8 mouse cellular contexts compared by ENCODE assay signal in genomic region chr19:4000119-4000900, GRCm38 (mm10). TPM values are rescaled to one million over a fixed set of nuclear protein-coding genes. Genes with fewer than 3 reads are reported as not detected.
DNase-seq lines count a peak whose midpoint lies in the region; ATAC-seq and TF ChIP-seq lines count a peak whose summit lies in the region.

Gene Nudt8 (plus strand): TSS chr19:4000580.
Gene Gm49405 (plus strand): TSS chr19:4000626.

- TF ChIP-seq CTCF in cortical plate, adult 2 months (IDR thresholded peaks at IDR 0.05; ENCODE audit: extremely low read depth, insufficient read depth, low read length) = peak; percentile 75

- peak; percentile 90 for ATAC-seq in activated CD4-positive, CD25-positive, alpha-beta regulatory T cell, adult 4 months

- peak within 1 kb of the TSS; percentile 88 for H3K27ac ChIP-seq in cortical plate, adult 2 months (ENCODE audit: insufficient read depth, low read length)

- H3K4me1 ChIP-seq in cortical plate, adult 2 months (ENCODE audit: control insufficient read depth, insufficient read depth, low read length) = no peaks in the 10 kb centered on the region
- peaks cover 67% of the 10 kb centered on the region for H3K4me1 ChIP-seq in megakaryocyte, embryonic 14.5 days

- H3K36me3 ChIP-seq in megakaryocyte, embryonic 14.5 days (replicated peaks; ENCODE audit: low read length) = peaks cover 25% of the 10 kb centered on the region

- H3K27me3 ChIP-seq in megakaryocyte, embryonic 14.5 days (replicated peaks) = peaks cover 20% of the 10 kb centered on the region

- peak; percentile 95 to 97 for DNase-seq in gastrocnemius, adult 8-10 months (ENCODE audit: low spot score in 2 of 2)
- peak; percentile 97 for DNase-seq in hindlimb bud, embryonic 11.5 days (ENCODE audit: extremely low spot score, low read depth, low spot score)
- DNase-seq in left cerebral cortex, adult 8-10 months (ENCODE audit: low spot score in 2 of 2) = peak; percentile 93 to 95
- DNase-seq in right cerebral cortex, postnatal 10 days (ENCODE audit: low spot score in 2 of 2) = peak; percentile 95
- peak; percentile 86 for DNase-seq in urinary bladder, postnatal 25 days (ENCODE audit: low spot score)

- H3K4me3 ChIP-seq in cortical plate, adult 2 months (ENCODE audit: insufficient read depth, low read length) = peak within 1 kb of the TSS; percentile 51
- peak within 1 kb of the TSS; percentile 97 for H3K4me3 ChIP-seq in megakaryocyte, embryonic 14.5 days (replicated peaks)

- peak; percentile 75; the same call in 1 of the 2 replicates for TF ChIP-seq POLR2A in cortical plate, adult 2 months (IDR thresholded peaks at IDR 0.05; ENCODE audit: extremely low read depth, insufficient read depth, low read length)

- no peaks in the 10 kb centered on the region for H3K9me3 ChIP-seq in megakaryocyte, embryonic 14.5 days

RNA-seq across cellular contexts. Expression of gene Nudt8, which starts in this region (rescaled TPM):
- polyA plus RNA-seq in activated CD4-positive, CD25-positive, alpha-beta regulatory T cell, adult 4 months (2017; shearing (Covaris generic)) = 10 to 100 TPM; 17.3 to 17.8 TPM
- 4.7 and 7.6 TPM in 2 replicates for polyA plus RNA-seq in cortical plate, adult 2 months (2012; rRNA removed)
- 10 to 100 TPM; 19.0 to 24.8 (median 22.8) TPM for total RNA-seq in gastrocnemius, adult 8-10 months (2022)
- 10 to 100 TPM in 1 of 4 experiments, 1 to 10 TPM in 3; 7.4 to 10.5 (median 8.9) TPM for total RNA-seq in left cerebral cortex, adult 8-10 months (2022)
- polyA plus RNA-seq in megakaryocyte, embryonic 14.5 days (2012; ENCODE audit: insufficient read depth, low replicate concordance) = 11.7 and 19.3 TPM in 2 replicates

RNA-seq across cellular contexts. Expression of gene Gm49405, which starts in this region (rescaled TPM):
- polyA plus RNA-seq in activated CD4-positive, CD25-positive, alpha-beta regulatory T cell, adult 4 months (2017; shearing (Covaris generic)) = under 1 TPM; 0.19 to 0.42 TPM
- polyA plus RNA-seq in cortical plate, adult 2 months (2012; rRNA removed) = 3.1 and 3.2 TPM in 2 replicates
- total RNA-seq in gastrocnemius, adult 8-10 months (2022) = under 1 TPM; 0.12 to 0.39 (median 0.15) TPM
- total RNA-seq in left cerebral cortex, adult 8-10 months (2022) = 1 to 10 TPM in 2 of 4 experiments, under 1 TPM in 2; 0.76 to 1.3 (median 1.1) TPM
- 0.74 and 0.93 TPM in 2 replicates for polyA plus RNA-seq in megakaryocyte, embryonic 14.5 days (2012; ENCODE audit: insufficient read depth, low replicate concordance)

Comparison
In these comparisons a context has a peak if more than half of its experiments do, and no peak if none do; other contexts are left out.
1. Peak in every context shown above with its lines: DNase-seq, ATAC-seq, H3K4me3 ChIP-seq and H3K27ac ChIP-seq.